Mouse (Mus musculus) frontal cortex, adult 2 months (tissue): ENCODE measurements at regions not wholly inside any gene's neighbourhood (a gene's known extent, or its start where the extent isn't known, plus 50 kb on each side); places are given as distances from the start of the nearest gene placed in this dataset.

Source experiments
- DNase-seq, 2 experiments: peaks; one replicate each; pipeline ENCODE4 v3.0.0; 2022; ENCODE audit warnings: low spot score in 1 of 2; ENCODE audit errors: extremely low spot score in 1 of 2

- peak; percentile 44 to 80 for DNase-seq
These were observed 64.5 kb upstream of the Vps8 start for GRCm38 (mm10) chr16:21358313-21358920.

GRCm38 (mm10) chr16:21359459-21359858, 63.5 kb upstream of the Vps8 start:
- no peak for DNase-seq

DNA sequence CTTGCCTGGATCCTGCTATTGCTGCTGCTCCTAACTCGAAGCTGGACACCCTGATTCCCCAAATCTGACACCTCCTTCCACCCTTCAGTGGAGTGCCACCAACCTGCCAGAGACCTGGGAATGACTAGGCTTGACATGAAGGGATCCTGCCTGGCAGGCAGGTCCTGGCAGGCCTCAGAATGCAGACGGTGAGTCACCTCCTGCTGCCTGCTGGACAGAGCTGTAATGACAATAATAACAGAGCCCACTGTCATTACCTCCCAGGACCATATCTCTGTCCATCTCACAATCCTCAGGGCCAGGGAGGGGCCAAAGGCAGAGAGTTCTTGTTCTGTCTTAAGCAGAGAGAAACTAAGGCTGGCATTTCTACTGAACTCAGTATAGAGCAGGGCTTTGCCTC, 61.5 kb upstream of the Vps8 start:
- no peak for DNase-seq

- DNase-seq = no peak
These were observed 60.1 kb upstream of the Vps8 start for GRCm38 (mm10) chr16:21362663-21363367.

DNA sequence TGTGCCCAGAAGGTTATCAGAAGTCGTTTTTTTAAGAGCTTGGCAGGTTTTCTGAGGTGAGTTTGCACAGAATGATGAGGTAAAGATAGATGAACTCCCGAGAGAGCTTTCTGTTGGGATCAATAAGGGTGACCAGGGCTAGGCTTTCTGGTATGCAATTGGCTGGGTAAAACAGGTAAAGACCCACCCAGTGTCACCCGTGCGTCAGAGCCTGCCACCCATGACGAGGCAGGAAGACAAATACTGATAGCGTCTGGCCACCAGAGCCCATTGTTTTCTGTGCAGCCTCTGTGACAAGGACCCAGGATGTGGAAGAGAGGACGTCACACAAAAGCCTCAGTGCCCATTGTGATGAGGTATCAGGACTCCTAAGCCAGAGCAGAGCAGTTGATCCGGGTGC, 58.0 kb upstream of the Vps8 start:
- DNase-seq = no peak

DNA sequence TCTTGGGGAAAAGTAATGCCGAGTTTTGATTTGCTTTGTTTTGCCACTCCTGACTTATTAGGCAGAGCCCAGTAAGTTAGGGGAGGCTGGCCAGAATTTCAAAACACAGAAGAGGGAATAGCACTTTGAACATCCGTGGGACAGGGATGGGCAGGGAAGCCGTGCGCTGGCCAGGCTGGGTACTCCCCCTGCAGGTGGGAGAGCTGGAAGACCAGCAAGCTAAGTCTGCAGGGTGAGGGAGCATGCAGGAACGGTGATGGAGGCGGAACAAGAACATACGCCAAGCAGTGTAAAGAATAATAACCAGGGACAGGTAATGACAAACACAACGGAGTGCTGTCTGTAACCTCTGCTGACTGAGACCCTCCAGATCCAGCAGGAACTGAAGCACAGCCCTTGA, 55.5 kb upstream of the Vps8 start:
- no peak for DNase-seq

GRCm38 (mm10) chr16:21368821-21369220, 54.1 kb upstream of the Vps8 start:
- no peak for DNase-seq

- DNase-seq = no peak
These were observed 53.1 kb upstream of the Vps8 start for GRCm38 (mm10) chr16:21369569-21370512.
